Mouse (Mus musculus) liver, adult 2 months (tissue): Measurements from ENCODE around the gene Psd4.

ENCODE experiments used
- CTCF ChIP-seq: fragments of 200-500 bp; IDR thresholded peaks from 2 replicates; pipeline ENCODE4 v1.5.1; 2011; ENCODE audit warnings: low read depth, low read length, control low read depth
- POLR2A ChIP-seq: fragments of 200-500 bp; IDR thresholded peaks from 2 replicates; pipeline ENCODE4 v1.6.1; 2011; ENCODE audit warnings: low read length, control low read depth; ENCODE audit not compliant: insufficient read depth; ENCODE audit errors: extremely low read depth

DNA sequence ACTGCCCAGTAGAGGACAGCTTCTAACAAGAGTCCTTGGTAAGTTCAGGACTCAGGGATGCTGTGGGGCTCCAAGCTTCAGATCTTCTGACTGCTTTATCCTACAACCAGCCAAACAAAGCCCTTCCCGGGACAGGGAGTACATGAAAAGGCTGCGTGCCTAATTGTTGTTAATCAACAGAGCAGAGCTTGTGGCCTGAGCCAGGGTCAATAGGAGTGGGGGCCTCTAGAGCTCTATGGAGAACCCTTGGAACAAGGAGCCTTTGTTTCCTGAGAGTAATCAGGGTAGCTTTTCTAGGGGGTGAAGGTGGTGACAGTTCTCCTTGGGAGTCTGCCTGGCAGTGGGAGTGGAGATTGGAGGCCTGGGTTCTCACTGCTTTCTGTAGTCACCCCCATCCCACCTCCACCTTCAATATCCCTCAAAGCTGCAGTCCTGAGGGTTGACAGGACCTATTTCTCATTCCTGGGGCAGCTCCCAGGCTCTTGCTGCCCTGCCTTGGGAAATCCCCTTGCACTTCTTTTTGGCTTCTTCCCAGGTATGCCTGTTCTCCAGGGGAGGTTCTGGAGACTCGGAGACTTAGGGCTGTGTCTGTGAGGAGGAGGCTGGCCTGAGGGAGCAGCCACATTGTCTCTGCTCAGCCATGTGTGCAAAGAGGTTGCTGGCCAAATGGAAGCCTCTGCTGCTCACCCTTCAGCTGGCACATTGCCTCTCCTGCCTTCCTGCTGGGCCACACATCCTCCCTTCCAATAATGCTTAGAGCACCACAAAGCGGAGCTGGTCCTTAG lies 40.5 kb downstream of the Psd4 start:
- no peak for TF ChIP-seq POLR2A
- no peak for TF ChIP-seq CTCF
